Mouse (Mus musculus): ENCODE measurements around the gene Cacna1a.
"Not testable (repeated sequence)": the region's sequence is repeated elsewhere in the genome, so short reads cannot be mapped to it uniquely, and the experiment has no call there.

Gene Cacna1a

GRCm38 (mm10) chr8:84592015-84592662, 203.9 kb downstream of the Cacna1a start:
- DNase-seq (ENCODE audit: low spot score) = peak; percentile 76

- DNase-seq (ENCODE audit: low spot score) = no peak
Measured at GRCm38 (mm10) chr8:84593143-84593542, 204.9 kb downstream of the Cacna1a start.

GRCm38 (mm10) chr8:84594099-84594780, 206.0 kb downstream of the Cacna1a start:
- peak; percentile 73 for DNase-seq (ENCODE audit: low spot score)

GRCm38 (mm10) chr8:84595648-84596047, 207.4 kb downstream of the Cacna1a start:
- DNase-seq (ENCODE audit: low spot score) = peak; percentile 29

GRCm38 (mm10) chr8:84599401-84599800, 211.2 kb downstream of the Cacna1a start:
- DNase-seq (ENCODE audit: low spot score) = no peak

- DNase-seq (ENCODE audit: low spot score) = no peak
Measured at GRCm38 (mm10) chr8:84600311-84600907, 212.2 kb downstream of the Cacna1a start.

GRCm38 (mm10) chr8:84601221-84601751, 213.0 kb downstream of the Cacna1a start:
- no peak for DNase-seq (ENCODE audit: low spot score)

GRCm38 (mm10) chr8:84614512-84615223, 226.4 kb downstream of the Cacna1a start:
- no peak for DNase-seq (ENCODE audit: low spot score)

- DNase-seq (ENCODE audit: low spot score) = no peak
Measured at GRCm38 (mm10) chr8:84615666-84616485, 227.6 kb downstream of the Cacna1a start.

GRCm38 (mm10) chr8:84617005-84617404, 228.8 kb downstream of the Cacna1a start:
- DNase-seq (ENCODE audit: low spot score) = no peak

- no peak for DNase-seq (ENCODE audit: low spot score)
Measured at GRCm38 (mm10) chr8:84621102-84621625, 232.9 kb downstream of the Cacna1a start.

GRCm38 (mm10) chr8:84623425-84623824, 235.2 kb downstream of the Cacna1a start:
- DNase-seq (ENCODE audit: low spot score) = not testable (repeated sequence)

GRCm38 (mm10) chr8:84629586-84629985, 241.3 kb downstream of the Cacna1a start:
- DNase-seq (ENCODE audit: low spot score) = no peak

GRCm38 (mm10) chr8:84630145-84630544, 241.9 kb downstream of the Cacna1a start:
- DNase-seq (ENCODE audit: low spot score) = no peak

- DNase-seq (ENCODE audit: low spot score) = no peak
Measured at GRCm38 (mm10) chr8:84631813-84632212, 243.6 kb downstream of the Cacna1a start.

- no peak for DNase-seq (ENCODE audit: low spot score)
Measured at GRCm38 (mm10) chr8:84633841-84634584, 245.8 kb downstream of the Cacna1a start.

GRCm38 (mm10) chr8:84634849-84635304, 246.6 kb downstream of the Cacna1a start:
- peak; percentile 86 for DNase-seq (ENCODE audit: low spot score)

- no peak for DNase-seq (ENCODE audit: low spot score)
Measured at GRCm38 (mm10) chr8:84635397-84636050, 247.3 kb downstream of the Cacna1a start.

GRCm38 (mm10) chr8:84636051-84636691, 247.9 kb downstream of the Cacna1a start:
- DNase-seq (ENCODE audit: low spot score) = no peak

Data from ovary, postnatal 36 days (tissue).